Mouse (Mus musculus): ENCODE results near the gene Cse1l. TPM values are rescaled to one million over a fixed set of nuclear protein-coding genes. Genes with fewer than 3 reads are reported as not detected.

Gene Cse1l
- polyA plus RNA-seq, 1 experiment from 2014 or later, result 97.8 TPM

GRCm38 (mm10) chr2:166950853-166951648, 45.2 kb downstream of the Cse1l start:
- no peak for ATAC-seq (ENCODE audit: insufficient read depth, low FRiP score, low read depth)
- H3K27me3 ChIP-seq (replicated peaks), result no peaks in the 10 kb centered on the region
- no peaks in the 10 kb centered on the region for H3K9me3 ChIP-seq
- peaks cover 66% of the 10 kb centered on the region for H3K36me3 ChIP-seq
- no peak overlapping the region for H3K4me3 ChIP-seq (replicated peaks)
- no peak overlapping the region for H3K27ac ChIP-seq
- no peaks in the 10 kb centered on the region for H3K4me1 ChIP-seq
- no peak overlapping the region for H3K4me2 ChIP-seq
- H3K9ac ChIP-seq, result no peak overlapping the region
- 73% methylated on average over 14 of the region's 14 CpGs for WGBS

- H3K9ac ChIP-seq, result no peak overlapping the region
- H3K27me3 ChIP-seq (replicated peaks), result no peaks in the 10 kb centered on the region
- 81% methylated on average over 6 of the region's 6 CpGs for WGBS
- no peak overlapping the region for H3K4me3 ChIP-seq (replicated peaks)
- ATAC-seq (ENCODE audit: insufficient read depth, low FRiP score, low read depth), result no peak
- H3K36me3 ChIP-seq, result peaks cover 62% of the 10 kb centered on the region
- H3K27ac ChIP-seq, result no peak overlapping the region
- no peak overlapping the region for H3K4me2 ChIP-seq
- H3K4me1 ChIP-seq, result no peaks in the 10 kb centered on the region
- H3K9me3 ChIP-seq, result no peaks in the 10 kb centered on the region
Observed at GRCm38 (mm10) chr2:166952151-166952550, 46.3 kb downstream of the Cse1l start.

GRCm38 (mm10) chr2:166956805-166957204, 51.0 kb downstream of the Cse1l start:
- no peak overlapping the region for H3K4me3 ChIP-seq (replicated peaks)
- H3K4me1 ChIP-seq, result no peaks in the 10 kb centered on the region
- peaks cover 31% of the 10 kb centered on the region for H3K36me3 ChIP-seq
- H3K9ac ChIP-seq, result no peak overlapping the region
- H3K27ac ChIP-seq, result no peak overlapping the region
- WGBS, result 51% methylated on average over 7 of the region's 7 CpGs
- no peaks in the 10 kb centered on the region for H3K9me3 ChIP-seq
- H3K4me2 ChIP-seq, result no peak overlapping the region
- no peaks in the 10 kb centered on the region for H3K27me3 ChIP-seq (replicated peaks)
- no peak for ATAC-seq (ENCODE audit: insufficient read depth, low FRiP score, low read depth)

DNA sequence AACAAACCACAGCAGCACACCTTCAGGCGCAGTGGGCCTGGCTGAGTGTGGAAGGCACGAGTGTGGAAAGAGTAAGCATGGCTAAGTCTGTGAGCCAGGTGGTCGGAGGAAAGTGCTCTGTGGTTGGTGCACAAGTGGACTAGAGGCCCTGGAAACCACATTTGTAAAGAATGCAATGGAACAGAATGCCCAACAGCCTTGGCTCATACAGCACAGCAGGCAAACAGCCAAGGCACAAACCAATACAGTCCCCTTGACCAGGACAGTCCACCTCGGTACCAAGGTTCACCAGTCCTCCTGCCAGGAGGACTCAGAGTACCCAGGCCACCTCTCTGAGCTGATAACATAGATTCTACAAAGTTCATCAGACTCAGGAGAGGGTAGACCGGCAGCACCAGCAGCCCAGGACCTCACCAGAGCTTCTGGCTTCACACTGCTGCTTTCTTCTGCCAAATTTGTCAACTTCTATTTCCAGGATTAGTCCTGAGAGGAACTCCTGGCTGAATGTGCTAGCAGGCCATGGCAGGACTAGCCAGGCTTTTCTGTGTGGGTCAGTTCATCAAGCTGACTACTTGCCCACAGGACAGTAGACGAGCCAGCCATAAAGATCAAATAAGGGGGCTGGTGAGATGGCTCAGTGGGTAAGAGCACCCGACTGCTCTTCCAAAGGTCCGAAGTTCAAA, 54.9 kb downstream of the Cse1l start:
- no peak overlapping the region for H3K4me3 ChIP-seq (replicated peaks)
- H3K36me3 ChIP-seq, result peaks cover 5% of the 10 kb centered on the region
- no peak overlapping the region for H3K27ac ChIP-seq
- no peak overlapping the region for H3K4me2 ChIP-seq
- H3K9me3 ChIP-seq, result no peaks in the 10 kb centered on the region
- no peaks in the 10 kb centered on the region for H3K4me1 ChIP-seq
- WGBS, result 87% methylated on average over 8 of the region's 8 CpGs
- no peak overlapping the region for H3K9ac ChIP-seq
- H3K27me3 ChIP-seq (replicated peaks), result no peaks in the 10 kb centered on the region
- no peak for ATAC-seq (ENCODE audit: insufficient read depth, low FRiP score, low read depth)

DNA sequence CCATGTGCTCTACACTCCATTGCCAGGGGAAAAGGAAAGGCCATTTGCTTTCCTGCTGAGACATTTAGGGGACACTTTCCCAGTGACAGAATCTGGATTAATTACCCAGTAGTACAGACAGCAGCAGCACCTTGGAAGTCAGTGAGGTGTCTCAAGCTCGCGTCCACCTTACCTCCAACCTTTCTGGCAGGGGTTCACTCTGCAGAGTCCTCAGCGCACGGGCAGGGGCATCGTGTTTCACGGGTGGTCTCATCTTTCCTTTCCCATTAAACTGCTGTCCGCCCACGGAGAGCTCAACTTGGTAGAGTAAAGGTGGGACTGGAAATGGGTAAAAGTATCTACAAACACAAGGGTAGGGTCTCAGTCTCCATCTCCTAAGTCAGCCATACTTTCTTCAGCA, 57.4 kb downstream of the Cse1l start:
- H3K4me1 ChIP-seq, result no peaks in the 10 kb centered on the region
- H3K9me3 ChIP-seq, result no peaks in the 10 kb centered on the region
- ATAC-seq (ENCODE audit: insufficient read depth, low FRiP score, low read depth), result no peak
- H3K4me2 ChIP-seq, result no peak overlapping the region
- no peak overlapping the region for H3K27ac ChIP-seq
- WGBS, result 77% methylated on average over 8 of the region's 8 CpGs
- no peaks in the 10 kb centered on the region for H3K27me3 ChIP-seq (replicated peaks)
- H3K4me3 ChIP-seq (replicated peaks), result no peak overlapping the region
- peaks cover 5% of the 10 kb centered on the region; the same call in 1 of the 2 replicates for H3K36me3 ChIP-seq
- H3K9ac ChIP-seq, result no peak overlapping the region

DNA sequence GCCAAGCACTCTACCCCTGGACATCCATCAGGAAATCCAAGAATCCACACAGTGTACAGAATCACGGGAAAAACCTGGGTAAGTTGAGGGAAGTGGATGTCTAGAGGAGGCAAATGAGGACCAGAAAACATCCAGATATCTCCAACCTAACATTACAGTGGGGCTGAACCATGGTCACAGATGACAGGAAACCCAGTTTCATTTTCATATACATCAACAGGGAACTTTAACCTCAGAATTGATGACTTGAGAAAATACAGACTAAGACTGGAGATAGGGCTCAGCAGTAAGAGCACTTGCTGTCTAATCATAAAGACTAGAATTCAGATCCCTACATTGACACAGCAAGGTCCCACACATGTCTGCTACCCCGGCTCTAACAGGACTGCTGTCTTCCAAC, 58.9 kb downstream of the Cse1l start:
- Histone ChIP-seq H3K36me3 (peaks cover 5% of the 10 kb centered on the region; the same call in 1 of the 2 replicates), H3K27ac (no peak overlapping the region), H3K4me3 (replicated peaks) (no peak overlapping the region), H3K27me3 (replicated peaks) (no peaks in the 10 kb centered on the region), H3K4me2 (no peak overlapping the region), H3K4me1 (no peaks in the 10 kb centered on the region), H3K9ac (no peak overlapping the region), H3K9me3 (no peaks in the 10 kb centered on the region)
- WGBS, result 80% methylated on average over 2 of the region's 2 CpGs
- ATAC-seq (ENCODE audit: insufficient read depth, low FRiP score, low read depth), result no peak

DNA sequence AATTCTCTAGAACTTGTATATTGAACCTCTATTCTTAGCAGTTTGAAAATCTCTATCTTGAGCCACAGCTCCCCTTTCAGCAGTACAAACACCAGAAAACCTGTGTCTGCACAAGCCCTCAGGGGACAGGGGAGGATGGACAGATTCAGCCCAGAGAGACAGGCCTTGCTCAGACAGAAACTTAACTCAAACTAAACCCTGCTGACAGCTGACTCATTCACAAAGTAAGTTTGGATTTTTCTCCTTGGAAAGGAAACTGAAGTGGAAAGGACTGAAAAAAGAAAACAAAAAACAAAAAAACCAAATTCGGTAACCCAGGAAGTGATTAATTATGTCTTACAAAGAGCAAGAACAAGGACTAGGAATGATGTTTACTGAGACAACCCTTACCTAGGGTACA, 67.3 kb downstream of the Cse1l start:
- Histone ChIP-seq H3K27ac (no peak overlapping the region), H3K9ac (no peak overlapping the region), H3K9me3 (no peaks in the 10 kb centered on the region), H3K27me3 (replicated peaks) (no peaks in the 10 kb centered on the region), H3K4me3 (replicated peaks) (no peak overlapping the region), H3K36me3 (no peaks in the 10 kb centered on the region), H3K4me1 (peaks cover 6% of the 10 kb centered on the region; the same call in 1 of the 2 replicates), H3K4me2 (no peak overlapping the region)
- WGBS, result 47% methylated on average over 1 of the region's 1 CpGs
- no peak for ATAC-seq (ENCODE audit: insufficient read depth, low FRiP score, low read depth)

GRCm38 (mm10) chr2:166974177-166974872, 68.5 kb downstream of the Cse1l start:
- Histone ChIP-seq H3K9ac (no peak overlapping the region), H3K9me3 (no peaks in the 10 kb centered on the region), H3K36me3 (no peaks in the 10 kb centered on the region), H3K27ac (no peak overlapping the region), H3K4me3 (replicated peaks) (no peak overlapping the region), H3K27me3 (replicated peaks) (no peaks in the 10 kb centered on the region), H3K4me2 (no peak overlapping the region), H3K4me1 (peaks cover 6% of the 10 kb centered on the region; the same call in 1 of the 2 replicates)
- no peak for ATAC-seq (ENCODE audit: insufficient read depth, low FRiP score, low read depth)
- 77% methylated on average over 6 of the region's 6 CpGs for WGBS

- no peak for ATAC-seq (ENCODE audit: insufficient read depth, low FRiP score, low read depth)
- WGBS, result 76% methylated on average over 3 of the region's 3 CpGs
- Histone ChIP-seq H3K36me3 (no peaks in the 10 kb centered on the region), H3K27ac (no peak overlapping the region), H3K9me3 (no peaks in the 10 kb centered on the region), H3K9ac (no peak overlapping the region), H3K4me3 (replicated peaks) (no peak overlapping the region), H3K27me3 (replicated peaks) (no peaks in the 10 kb centered on the region), H3K4me1 (peaks cover 6% of the 10 kb centered on the region; the same call in 1 of the 2 replicates), H3K4me2 (no peak overlapping the region)
Observed at GRCm38 (mm10) chr2:166976356-166976755, 70.5 kb downstream of the Cse1l start.

GRCm38 (mm10) chr2:166977490-166977889, 71.7 kb downstream of the Cse1l start:
- Histone ChIP-seq H3K4me1 (peaks cover 6% of the 10 kb centered on the region; the same call in 1 of the 2 replicates), H3K27me3 (replicated peaks) (no peaks in the 10 kb centered on the region), H3K9ac (no peak overlapping the region), H3K4me3 (replicated peaks) (no peak overlapping the region), H3K36me3 (no peaks in the 10 kb centered on the region), H3K4me2 (no peak overlapping the region), H3K27ac (no peak overlapping the region), H3K9me3 (no peaks in the 10 kb centered on the region)
- 68% methylated on average over 3 of the region's 3 CpGs for WGBS
- no peak for ATAC-seq (ENCODE audit: insufficient read depth, low FRiP score, low read depth)

- Histone ChIP-seq H3K4me1 (peaks cover 6% of the 10 kb centered on the region; the same call in 1 of the 2 replicates), H3K9ac (no peak overlapping the region), H3K36me3 (no peaks in the 10 kb centered on the region), H3K9me3 (no peaks in the 10 kb centered on the region), H3K27ac (no peak overlapping the region), H3K4me3 (replicated peaks) (no peak overlapping the region), H3K27me3 (replicated peaks) (no peaks in the 10 kb centered on the region), H3K4me2 (no peak overlapping the region)
- WGBS, result 62% methylated on average over 2 of the region's 2 CpGs
- ATAC-seq (ENCODE audit: insufficient read depth, low FRiP score, low read depth), result no peak
Observed at GRCm38 (mm10) chr2:166980161-166980560, 74.3 kb downstream of the Cse1l start.

Data from stomach, embryonic 15.5 days (tissue).